14 mouse cellular contexts compared by ENCODE assay signal in genomic region chr5:106710085-106710409, GRCm38 (mm10). TPM values are rescaled to one million over a fixed set of nuclear protein-coding genes. Genes with fewer than 3 reads are reported as not detected.
DNase-seq lines count a peak whose midpoint lies in the region; ATAC-seq and TF ChIP-seq lines count a peak whose summit lies in the region.
"Had no signal": no experiment of that assay in that cellular context is flagged by ENCODE, and none has a peak within 500 bp of the region (broad histone marks: within the 10 kb centered on the region; RNA-seq: fewer than 3 reads in every experiment).

No protein-coding gene starts in this region.

- H3K27me3 ChIP-seq in forebrain, embryonic 10.5 days (ENCODE audit: poor library complexity, severe bottlenecking): peaks cover 16% of the 10 kb centered on the region
- no peaks in the 10 kb centered on the region for H3K27me3 ChIP-seq in forebrain, embryonic 15.5 days
- no peaks in the 10 kb centered on the region for H3K27me3 ChIP-seq in liver, embryonic 11.5 days (replicated peaks; ENCODE audit: control insufficient read depth, insufficient read depth, low read length)
- H3K27me3 ChIP-seq in liver, embryonic 16.5 days (ENCODE audit: control insufficient read depth, insufficient read depth, low read depth, low read length): no peaks in the 10 kb centered on the region

- WGBS in forebrain, embryonic 10.5 days: 45% methylated on average over 2 of the region's 2 CpGs
- 55% methylated on average over 2 of the region's 2 CpGs for WGBS in forebrain, embryonic 15.5 days
- 23% methylated on average over 2 of the region's 2 CpGs for WGBS in liver, embryonic 11.5 days
- WGBS in bone marrow, adult 2 months: 48% methylated on average over 2 of the region's 2 CpGs
- WGBS in liver, embryonic 16.5 days (ENCODE audit: insufficient replicate concordance): 15% methylated on average over 2 of the region's 2 CpGs

- no peak for DNase-seq in forebrain, embryonic 10.5 days (ENCODE audit: extremely low spot score, low spot score)
- DNase-seq in liver, embryonic 11.5 days (ENCODE audit: low spot score): no peak
- no peak for DNase-seq in liver
- DNase-seq in left cerebral cortex, adult 11 months (ENCODE audit: low spot score): no peak
- DNase-seq in cerebellum, adult 18-20 months: no peak
- DNase-seq: cerebellum, postnatal 14 days had no signal

- no peak overlapping the region for H3K4me2 ChIP-seq in forebrain, embryonic 15.5 days (replicated peaks)
- H3K4me2 ChIP-seq in liver, embryonic 11.5 days: peak overlapping the region; percentile 58
- peak overlapping the region; percentile 70 for H3K4me2 ChIP-seq in liver, embryonic 16.5 days (ENCODE audit: low read depth, low read length)

- H3K9ac ChIP-seq in forebrain, embryonic 15.5 days (replicated peaks): no peak overlapping the region
- peak overlapping the region; percentile 41 for H3K9ac ChIP-seq in liver, embryonic 11.5 days (ENCODE audit: low read depth, low read length)
- H3K9ac ChIP-seq in liver, embryonic 16.5 days (ENCODE audit: low read depth, low read length): peak overlapping the region; percentile 53

- no peak for TF ChIP-seq POLR2A in bone marrow, adult 2 months (IDR thresholded peaks at IDR 0.05; ENCODE audit: borderline replicate concordance, control insufficient read depth, low read depth, low read length)

- peaks cover 29% of the 10 kb centered on the region for H3K4me1 ChIP-seq in forebrain, embryonic 10.5 days
- peaks cover 29% of the 10 kb centered on the region for H3K4me1 ChIP-seq in forebrain, embryonic 15.5 days
- peaks cover 32% of the 10 kb centered on the region for H3K4me1 ChIP-seq in liver, embryonic 11.5 days (replicated peaks; ENCODE audit: control insufficient read depth, insufficient read depth, low read length)
- H3K4me1 ChIP-seq in bone marrow, adult 2 months (ENCODE audit: control insufficient read depth, insufficient read depth, low read length): peaks cover 2% of the 10 kb centered on the region
- H3K4me1 ChIP-seq in liver, embryonic 16.5 days (ENCODE audit: control insufficient read depth, low read depth, low read length): peaks cover 48% of the 10 kb centered on the region

- H3K9me3 ChIP-seq in forebrain, embryonic 10.5 days: no peaks in the 10 kb centered on the region
- no peaks in the 10 kb centered on the region for H3K9me3 ChIP-seq in forebrain, embryonic 15.5 days
- no peaks in the 10 kb centered on the region for H3K9me3 ChIP-seq in liver, embryonic 11.5 days (ENCODE audit: control insufficient read depth, low read length)
- no peaks in the 10 kb centered on the region for H3K9me3 ChIP-seq in liver, embryonic 16.5 days (replicated peaks; ENCODE audit: control insufficient read depth, low read length)
- H3K9me3 ChIP-seq: embryonic facial prominence, embryonic 10.5 days; limb, embryonic 10.5 days had no signal

- no peak overlapping the region for H3K4me3 ChIP-seq in forebrain, embryonic 10.5 days
- no peak overlapping the region for H3K4me3 ChIP-seq in forebrain, embryonic 15.5 days
- H3K4me3 ChIP-seq in liver, embryonic 11.5 days (ENCODE audit: low read depth, low read length): peak overlapping the region; percentile 14; the same call in 1 of the 2 replicates
- H3K4me3 ChIP-seq in bone marrow, adult 2 months (replicated peaks; ENCODE audit: control insufficient read depth, low read depth, low read length): no peak overlapping the region
- H3K4me3 ChIP-seq in liver, embryonic 16.5 days (ENCODE audit: low read depth, low read length): peak overlapping the region; percentile 44
- H3K4me3 ChIP-seq: embryonic facial prominence, embryonic 10.5 days; limb, embryonic 10.5 days had no signal

- H3K36me3 ChIP-seq in forebrain, embryonic 10.5 days (replicated peaks): no peaks in the 10 kb centered on the region
- no peaks in the 10 kb centered on the region for H3K36me3 ChIP-seq in forebrain, embryonic 15.5 days
- H3K36me3 ChIP-seq in liver, embryonic 11.5 days (ENCODE audit: control insufficient read depth, insufficient read depth, low read length): no peaks in the 10 kb centered on the region
- H3K36me3 ChIP-seq in liver, embryonic 16.5 days (ENCODE audit: control insufficient read depth, insufficient read depth): no peaks in the 10 kb centered on the region
- H3K36me3 ChIP-seq: embryonic facial prominence, embryonic 10.5 days; limb, embryonic 10.5 days had no signal

- H3K27ac ChIP-seq in forebrain, embryonic 10.5 days: peak overlapping the region; percentile 63; the same call in 1 of the 2 replicates
- no peak overlapping the region for H3K27ac ChIP-seq in forebrain, embryonic 15.5 days (replicated peaks)
- peak overlapping the region; percentile 60 for H3K27ac ChIP-seq in liver, embryonic 11.5 days (ENCODE audit: low read depth, low read length)
- peak overlapping the region; percentile 32 for H3K27ac ChIP-seq in bone marrow, adult 2 months (ENCODE audit: control insufficient read depth, insufficient read depth, low read depth, low read length, poor library complexity)
- H3K27ac ChIP-seq in liver, embryonic 16.5 days (ENCODE audit: low read length): peak overlapping the region; percentile 80
- H3K27ac ChIP-seq: embryonic facial prominence, embryonic 10.5 days; kidney, postnatal 0 days; limb, embryonic 10.5 days; macrophage had no signal

- no peak for TF ChIP-seq CTCF in bone marrow, adult 2 months (IDR thresholded peaks at IDR 0.05; ENCODE audit: control insufficient read depth, insufficient read depth, low read length)

- ATAC-seq in forebrain, embryonic 15.5 days (replicated peaks): no peak
- peak; percentile 51 for ATAC-seq in liver, embryonic 11.5 days (replicated peaks; ENCODE audit: low FRiP score)
- peak; percentile 59 for ATAC-seq in liver, embryonic 16.5 days (ENCODE audit: low read depth)
- ATAC-seq: inflammation-experienced regulatory T-cells, adult 6 months had no signal

RNA-seq across cellular contexts. Expression of gene Zfp644, which starts 13.0 kb away (rescaled TPM):
- polyA plus RNA-seq in forebrain, embryonic 10.5 days (2016; fragmentation: Nextera tagmentation; extraction: Ambion mirVana): 62.0 and 65.9 TPM in 2 replicates
- polyA plus RNA-seq in forebrain, embryonic 15.5 days (2015; fragmentation: Nextera tagmentation; extraction: Ambion mirVana): 77.8 and 86.8 TPM in 2 replicates
- polyA plus RNA-seq in liver, embryonic 11.5 days (2014; fragmentation: Nextera tagmentation; extraction: Ambion mirVana): 36.6 and 44.4 TPM in 2 replicates
- 16.5 and 29.5 TPM in 2 replicates for polyA plus RNA-seq in bone marrow, adult 2 months (2011; ENCODE audit: insufficient read depth, insufficient read length, low replicate concordance, missing spikeins)
- 15.0 and 15.8 TPM in 2 replicates for polyA plus RNA-seq in liver, embryonic 16.5 days (2015; fragmentation: Nextera tagmentation; extraction: Ambion mirVana)

Comparison
In these comparisons a context has a peak if more than half of its experiments do, and no peak if none do; other contexts are left out.
1. H3K4me3 ChIP-seq: peak in liver, embryonic 11.5 days (single experiment) and liver, embryonic 16.5 days (single experiment); none in forebrain, embryonic 10.5 days (single experiment), forebrain, embryonic 15.5 days (single experiment) and bone marrow, adult 2 months (single experiment).